Mouse (Mus musculus): Measurements from ENCODE around the gene Sypl.

Gene Sypl

GRCm38 (mm10) chr12:32953596-32954215 is at the start of gene Sypl:
TSS of gene Sypl (plus strand) at chr12:32953891.
- DNase-seq, result peak; percentile 98

- DNase-seq, result no peak
Measured at GRCm38 (mm10) chr12:32909686-32910085, 44.0 kb upstream of the Sypl start.

- DNase-seq, result peak; percentile 86
Measured at GRCm38 (mm10) chr12:32910092-32910491, 43.6 kb upstream of the Sypl start.

- DNase-seq, result peak; percentile 63
Measured at GRCm38 (mm10) chr12:32910560-32911194, 43.0 kb upstream of the Sypl start.

- no peak for DNase-seq
Measured at GRCm38 (mm10) chr12:32911569-32911968, 42.1 kb upstream of the Sypl start.

GRCm38 (mm10) chr12:32912772-32913171 is 40.9 kb upstream of the Sypl start:
- no peak for DNase-seq

- no peak for DNase-seq
Measured at GRCm38 (mm10) chr12:32918683-32919082, 35.0 kb upstream of the Sypl start.

- DNase-seq, result peak; percentile 62
Measured at GRCm38 (mm10) chr12:32919091-32919490, 34.6 kb upstream of the Sypl start.

- no peak for DNase-seq
Measured at GRCm38 (mm10) chr12:32919527-32919926, 34.2 kb upstream of the Sypl start.

GRCm38 (mm10) chr12:32920185-32920788 is 33.4 kb upstream of the Sypl start:
- DNase-seq, result peak; percentile 90

- DNase-seq, result no peak
Measured at GRCm38 (mm10) chr12:32921071-32921470, 32.6 kb upstream of the Sypl start.

GRCm38 (mm10) chr12:32921532-32922131 is 32.1 kb upstream of the Sypl start:
- no peak for DNase-seq

GRCm38 (mm10) chr12:32924245-32924644 is 29.4 kb upstream of the Sypl start:
- no peak for DNase-seq

- no peak for DNase-seq
Measured at GRCm38 (mm10) chr12:32926331-32927172, 27.1 kb upstream of the Sypl start.

GRCm38 (mm10) chr12:32927231-32927835 is 26.4 kb upstream of the Sypl start:
- DNase-seq, result no peak

- no peak for DNase-seq
Measured at GRCm38 (mm10) chr12:32928180-32928579, 25.5 kb upstream of the Sypl start.

GRCm38 (mm10) chr12:32929831-32930513 is 23.7 kb upstream of the Sypl start:
- DNase-seq, result no peak

GRCm38 (mm10) chr12:32930566-32930965 is 23.1 kb upstream of the Sypl start:
- DNase-seq, result no peak

GRCm38 (mm10) chr12:32936246-32936946 is 17.3 kb upstream of the Sypl start:
- peak; percentile 29 for DNase-seq

GRCm38 (mm10) chr12:32941141-32941540 is 12.6 kb upstream of the Sypl start:
- DNase-seq, result no peak

GRCm38 (mm10) chr12:32943347-32943746 is 10.3 kb upstream of the Sypl start:
- DNase-seq, result peak; percentile 83
